8 mouse cellular contexts compared by ENCODE assay signal in genomic region chr7:45741777-45742176, GRCm38 (mm10). TPM values are rescaled to one million over a fixed set of nuclear protein-coding genes. Genes with fewer than 3 reads are reported as not detected.
A peak's percentile ranks its signal among the peaks of the same experiment; 100 is the strongest.
DNase-seq lines count a peak whose midpoint lies in the region; ATAC-seq and TF ChIP-seq lines count a peak whose summit lies in the region.

No protein-coding gene starts in this region.

- no peak for TF ChIP-seq EP300 in ES-Bruce4 (IDR thresholded peaks at IDR 0.05; ENCODE audit: insufficient read depth, low read depth, low read length)
- no peak for TF ChIP-seq EP300 in liver, postnatal 0 days (IDR thresholded peaks at IDR 0.05; ENCODE audit: low read depth)

- 0 out of 2 replicates have a peak, but pooled peaks have one; percentile 13 for ATAC-seq in forebrain, embryonic 15.5 days (replicated peaks)
- ATAC-seq in liver, postnatal 0 days: peak; percentile 27; the same call in 1 of the 2 replicates

- no peak for DNase-seq in kidney, adult 2 months
- no peak for DNase-seq in kidney, adult 11 months
- no peak for DNase-seq in liver, postnatal 0 days
- DNase-seq in telencephalon, adult 2 months (ENCODE audit: low read depth, low spot score): peak; percentile 63
- DNase-seq in adrenal gland, postnatal 10 days: no peak
- DNase-seq in urinary bladder, postnatal 14 days (ENCODE audit: low spot score): no peak

- H3K36me3 ChIP-seq in kidney, adult 2 months (ENCODE audit: control insufficient read depth, insufficient read depth, low read length): no peaks in the 10 kb centered on the region
- no peaks in the 10 kb centered on the region for H3K36me3 ChIP-seq in ES-Bruce4 (ENCODE audit: control insufficient read depth, insufficient read depth, low read length, poor library complexity, severe bottlenecking)
- no peaks in the 10 kb centered on the region for H3K36me3 ChIP-seq in forebrain, embryonic 15.5 days
- H3K36me3 ChIP-seq in liver, postnatal 0 days (replicated peaks; ENCODE audit: insufficient read depth, low read length): no peaks in the 10 kb centered on the region

- WGBS in kidney, adult 2 months: 44% methylated on average over 11 of the region's 11 CpGs
- WGBS in forebrain, embryonic 15.5 days: 29% methylated on average over 11 of the region's 11 CpGs
- 22% methylated on average over 11 of the region's 11 CpGs for WGBS in liver, postnatal 0 days (ENCODE audit: insufficient replicate concordance)

- TF ChIP-seq POLR2A in kidney, adult 2 months (IDR thresholded peaks at IDR 0.05; ENCODE audit: low read depth, low read length): no peak
- peak; percentile 63 for TF ChIP-seq POLR2A in ES-Bruce4 (IDR thresholded peaks at IDR 0.05; ENCODE audit: insufficient read depth, low read length)

- peak overlapping the region; percentile 25 for H3K4me2 ChIP-seq in forebrain, embryonic 15.5 days (replicated peaks)
- peak overlapping the region; percentile 60 for H3K4me2 ChIP-seq in liver, postnatal 0 days (ENCODE audit: low read depth, low read length)

- peak overlapping the region; percentile 12; the same call in 1 of the 2 replicates for H3K27ac ChIP-seq in kidney, adult 2 months (ENCODE audit: insufficient read depth, low read depth, low read length)
- no peak overlapping the region for H3K27ac ChIP-seq in ES-Bruce4 (ENCODE audit: insufficient read depth, low read length)
- no peak overlapping the region for H3K27ac ChIP-seq in forebrain, embryonic 15.5 days (replicated peaks)
- peak overlapping the region; percentile 11; the same call in 1 of the 2 replicates for H3K27ac ChIP-seq in liver, postnatal 0 days (ENCODE audit: low read depth)

- H3K4me1 ChIP-seq in kidney, adult 2 months (ENCODE audit: control insufficient read depth, insufficient read depth, low read length): no peaks in the 10 kb centered on the region
- peaks cover 2% of the 10 kb centered on the region for H3K4me1 ChIP-seq in ES-Bruce4 (ENCODE audit: control insufficient read depth, insufficient read depth, low read length)
- H3K4me1 ChIP-seq in forebrain, embryonic 15.5 days: 0 out of 2 replicates have a peak, but pooled peaks cover 5% of the 10 kb centered on the region
- H3K4me1 ChIP-seq in liver, postnatal 0 days (ENCODE audit: insufficient read depth): 0 out of 2 replicates have a peak, but pooled peaks cover 6% of the 10 kb centered on the region

- peak overlapping the region; percentile 45 for H3K4me3 ChIP-seq in kidney, adult 2 months (ENCODE audit: insufficient read depth, low read depth, low read length)
- H3K4me3 ChIP-seq in ES-Bruce4 (ENCODE audit: low read depth, low read length): peak overlapping the region; percentile 63
- peak overlapping the region; percentile 20; the same call in 1 of the 2 replicates for H3K4me3 ChIP-seq in forebrain, embryonic 15.5 days
- H3K4me3 ChIP-seq in liver, postnatal 0 days (ENCODE audit: low read depth, low read length): 0 out of 2 replicates have a peak overlapping the region, but pooled peaks have one; percentile 20

- no peaks in the 10 kb centered on the region for H3K27me3 ChIP-seq in kidney, adult 2 months (replicated peaks; ENCODE audit: control insufficient read depth, insufficient read depth, low read length)
- no peaks in the 10 kb centered on the region for H3K27me3 ChIP-seq in ES-Bruce4 (ENCODE audit: control insufficient read depth, insufficient read depth, low read length, poor library complexity, severe bottlenecking)
- H3K27me3 ChIP-seq in forebrain, embryonic 15.5 days: no peaks in the 10 kb centered on the region
- H3K27me3 ChIP-seq in liver, postnatal 0 days (ENCODE audit: insufficient read depth, low read length): no peaks in the 10 kb centered on the region

- peak overlapping the region; percentile 10; the same call in 1 of the 2 replicates for H3K9ac ChIP-seq in ES-Bruce4 (ENCODE audit: low read depth, poor library complexity, severe bottlenecking)
- no peak overlapping the region; the same call in 1 of the 2 replicates for H3K9ac ChIP-seq in forebrain, embryonic 15.5 days (replicated peaks)
- no peak overlapping the region for H3K9ac ChIP-seq in liver, postnatal 0 days (replicated peaks)

- TF ChIP-seq CTCF in kidney, adult 2 months (conservative IDR thresholded peaks at IDR 0.05; ENCODE audit: insufficient read depth, insufficient read length, low read depth, low read length): no peak
- no peak for TF ChIP-seq CTCF in ES-Bruce4 (IDR thresholded peaks at IDR 0.05; ENCODE audit: low read depth, low read length)
- TF ChIP-seq CTCF in liver, postnatal 0 days (IDR thresholded peaks at IDR 0.05; ENCODE audit: low read depth): no peak

- no peaks in the 10 kb centered on the region for H3K9me3 ChIP-seq in ES-Bruce4 (replicated peaks; ENCODE audit: control insufficient read depth, insufficient read depth, low read length, poor library complexity, severe bottlenecking)
- H3K9me3 ChIP-seq in forebrain, embryonic 15.5 days: no peaks in the 10 kb centered on the region
- H3K9me3 ChIP-seq in liver, postnatal 0 days (ENCODE audit: low read length): no peaks in the 10 kb centered on the region; the same call in 1 of the 2 replicates

RNA-seq across cellular contexts. Expression of gene Spaca4, which starts 16.2 kb away (rescaled TPM):
- 0.15 and 0.28 TPM in 2 replicates for polyA plus RNA-seq in kidney, adult 2 months (2012; rRNA removed)
- not detected in 2 replicates for polyA plus RNA-seq in ES-Bruce4 (2011; ENCODE audit: insufficient read depth, insufficient read length, low read depth, missing spikeins)
- not detected in 2 replicates for polyA plus RNA-seq in forebrain, embryonic 15.5 days (2015; fragmentation: Nextera tagmentation; extraction: Ambion mirVana)
- not detected in 2 replicates for polyA plus RNA-seq in liver, postnatal 0 days (2015; fragmentation: Nextera tagmentation; extraction: Ambion mirVana)
- total RNA-seq in adrenal gland, postnatal 10 days (2021): not detected

RNA-seq across cellular contexts. Expression of gene Fam83e, which starts 20.8 kb away (rescaled TPM):
- 0.19 and 0.35 TPM in 2 replicates for polyA plus RNA-seq in kidney, adult 2 months (2012; rRNA removed)
- polyA plus RNA-seq in ES-Bruce4 (2011; ENCODE audit: insufficient read depth, insufficient read length, low read depth, missing spikeins): 0.85 and 1.4 TPM in 2 replicates
- polyA plus RNA-seq in forebrain, embryonic 15.5 days (2015; fragmentation: Nextera tagmentation; extraction: Ambion mirVana): 0.37 and 1.0 TPM in 2 replicates
- polyA plus RNA-seq in liver, postnatal 0 days (2015; fragmentation: Nextera tagmentation; extraction: Ambion mirVana): 0.13 TPM in 1 of 2 replicates, not detected in the other
- under 1 TPM; 0.27 to 0.33 TPM for total RNA-seq in adrenal gland, postnatal 10 days (2021)

RNA-seq across cellular contexts. Expression of gene Sphk2, which starts 24.0 kb away (rescaled TPM):
- polyA plus RNA-seq in kidney, adult 2 months (2012; rRNA removed): 57.2 and 68.3 TPM in 2 replicates
- 10.4 and 11.1 TPM in 2 replicates for polyA plus RNA-seq in ES-Bruce4 (2011; ENCODE audit: insufficient read depth, insufficient read length, low read depth, missing spikeins)
- polyA plus RNA-seq in forebrain, embryonic 15.5 days (2015; fragmentation: Nextera tagmentation; extraction: Ambion mirVana): 29.0 and 30.2 TPM in 2 replicates
- 15.5 and 17.3 TPM in 2 replicates for polyA plus RNA-seq in liver, postnatal 0 days (2015; fragmentation: Nextera tagmentation; extraction: Ambion mirVana)
- 10 to 100 TPM; 28.0 to 28.8 TPM for total RNA-seq in adrenal gland, postnatal 10 days (2021)

RNA-seq across cellular contexts. Expression of gene Rpl18, which starts 26.5 kb away (rescaled TPM):
- 955 and 1,014 TPM in 2 replicates for polyA plus RNA-seq in kidney, adult 2 months (2012; rRNA removed)
- 1,593 and 1,677 TPM in 2 replicates for polyA plus RNA-seq in ES-Bruce4 (2011; ENCODE audit: insufficient read depth, insufficient read length, low read depth, missing spikeins)
- 633 and 683 TPM in 2 replicates for polyA plus RNA-seq in forebrain, embryonic 15.5 days (2015; fragmentation: Nextera tagmentation; extraction: Ambion mirVana)
- polyA plus RNA-seq in liver, postnatal 0 days (2015; fragmentation: Nextera tagmentation; extraction: Ambion mirVana): 494 and 510 TPM in 2 replicates
- 1,000 to 10,000 TPM; 1,029 to 1,042 TPM for total RNA-seq in adrenal gland, postnatal 10 days (2021)

RNA-seq across cellular contexts. Expression of gene Dbp, which starts 36.9 kb away (rescaled TPM):
- 106 and 116 TPM in 2 replicates for polyA plus RNA-seq in kidney, adult 2 months (2012; rRNA removed)
- polyA plus RNA-seq in ES-Bruce4 (2011; ENCODE audit: insufficient read depth, insufficient read length, low read depth, missing spikeins): 6.7 and 6.9 TPM in 2 replicates
- polyA plus RNA-seq in forebrain, embryonic 15.5 days (2015; fragmentation: Nextera tagmentation; extraction: Ambion mirVana): 3.6 and 4.1 TPM in 2 replicates
- polyA plus RNA-seq in liver, postnatal 0 days (2015; fragmentation: Nextera tagmentation; extraction: Ambion mirVana): 3.6 and 5.2 TPM in 2 replicates
- 10 to 100 TPM; 21.4 to 62.3 TPM for total RNA-seq in adrenal gland, postnatal 10 days (2021)

Comparison
In these comparisons a context has a peak if more than half of its experiments do, and no peak if none do; other contexts are left out.
1. H3K27ac ChIP-seq: peak in kidney, adult 2 months (single experiment) and liver, postnatal 0 days (single experiment); none in ES-Bruce4 (single experiment) and forebrain, embryonic 15.5 days (single experiment).
2. Peak in every context shown above with its lines, with median percentiles within 50 percentile points of each other: H3K4me3 ChIP-seq.